ENCODE assay signal across 9 mouse cellular contexts in genomic region chr11:68384592-68385020, GRCm38 (mm10). TPM values are rescaled to one million over a fixed set of nuclear protein-coding genes. Genes with fewer than 3 reads are reported as not detected.
DNase-seq lines count a peak whose midpoint lies in the region; ATAC-seq lines count a peak whose summit lies in the region.
"Had no signal": no experiment of that assay in that cellular context is flagged by ENCODE, and none has a peak within 500 bp of the region (broad histone marks: within the 10 kb centered on the region; RNA-seq: fewer than 3 reads in every experiment).

No protein-coding gene starts in this region.

- DNase-seq in heart, postnatal 14 days: no peak
- peak; percentile 53 for DNase-seq in R1 (ENCODE audit: low read depth, low spot score)
- no peak for DNase-seq in liver, embryonic 13.5 days
- no peak for DNase-seq in B cell, adult 2 months
- no peak for DNase-seq in Muller cell, postnatal 12 days (ENCODE audit: inconsistent ontology term)

- no peaks in the 10 kb centered on the region for H3K36me3 ChIP-seq in heart, embryonic 11.5 days (ENCODE audit: control insufficient read depth, insufficient read depth, low read length)
- H3K36me3 ChIP-seq in forebrain, embryonic 15.5 days: no peaks in the 10 kb centered on the region
- H3K36me3 ChIP-seq in liver, embryonic 13.5 days: no peaks in the 10 kb centered on the region

- no peaks in the 10 kb centered on the region for H3K9me3 ChIP-seq in heart, embryonic 11.5 days (replicated peaks; ENCODE audit: control insufficient read depth, low read length)
- H3K9me3 ChIP-seq in forebrain, embryonic 15.5 days: no peaks in the 10 kb centered on the region
- H3K9me3 ChIP-seq in liver, embryonic 13.5 days (replicated peaks): no peaks in the 10 kb centered on the region

- peak overlapping the region; percentile 66 for H3K4me3 ChIP-seq in heart, embryonic 11.5 days (ENCODE audit: low read depth, low read length)
- H3K4me3 ChIP-seq in forebrain, embryonic 15.5 days: peak overlapping the region; percentile 63
- peak overlapping the region; percentile 60; the same call in 1 of the 2 replicates for H3K4me3 ChIP-seq in liver, embryonic 13.5 days (replicated peaks)

- intact Hi-C loops in heart, postnatal 14 days (cut with DNase I): loop anchor here (5.0 kb wide), 1 partner anchor 102 kb away; no protein-coding TSS in a partner anchor

- H3K9ac ChIP-seq in heart, embryonic 11.5 days (ENCODE audit: low read depth, low read length): peak overlapping the region; percentile 78
- peak overlapping the region; percentile 59 for H3K9ac ChIP-seq in forebrain, embryonic 15.5 days (replicated peaks)
- no peak overlapping the region for H3K9ac ChIP-seq in liver, embryonic 13.5 days

- under 1% methylated on average over 27 of the region's 27 CpGs for WGBS in heart, embryonic 11.5 days (ENCODE audit: insufficient replicate concordance)
- under 1% methylated on average over 27 of the region's 27 CpGs for WGBS in forebrain, embryonic 15.5 days
- 5% methylated on average over 27 of the region's 27 CpGs for WGBS in liver, embryonic 13.5 days (ENCODE audit: insufficient replicate concordance)

- H3K27me3 ChIP-seq in heart, embryonic 11.5 days (ENCODE audit: control insufficient read depth, insufficient read depth, low read length): peaks cover 76% of the 10 kb centered on the region
- H3K27me3 ChIP-seq in forebrain, embryonic 15.5 days: peaks cover 68% of the 10 kb centered on the region
- H3K27me3 ChIP-seq in liver, embryonic 13.5 days: peaks cover 96% of the 10 kb centered on the region

- no peak for ATAC-seq in heart, embryonic 11.5 days (replicated peaks; ENCODE audit: insufficient number of reproducible peaks, low FRiP score, low TSS enrichment)
- no peak for ATAC-seq in forebrain, embryonic 15.5 days (replicated peaks)
- ATAC-seq in liver, embryonic 13.5 days (ENCODE audit: low read depth): no peak
- no peak for ATAC-seq in granulocyte monocyte progenitor cell, adult 5-6 weeks (replicated peaks; ENCODE audit: poor library complexity, severe bottlenecking)

- H3K27ac ChIP-seq in heart, embryonic 11.5 days (ENCODE audit: low read depth, low read length): no peak overlapping the region
- H3K27ac ChIP-seq in forebrain, embryonic 15.5 days (replicated peaks): no peak overlapping the region
- no peak overlapping the region for H3K27ac ChIP-seq in liver, embryonic 13.5 days

- H3K4me1 ChIP-seq in heart, embryonic 11.5 days (ENCODE audit: control insufficient read depth, insufficient read depth, low read length): peaks cover 9% of the 10 kb centered on the region
- H3K4me1 ChIP-seq in forebrain, embryonic 15.5 days: peaks cover 48% of the 10 kb centered on the region
- peaks cover 12% of the 10 kb centered on the region; the same call in 1 of the 2 replicates for H3K4me1 ChIP-seq in liver, embryonic 13.5 days (replicated peaks)

- H3K4me2 ChIP-seq in heart, embryonic 11.5 days: peak overlapping the region; percentile 66
- peak overlapping the region; percentile 95 for H3K4me2 ChIP-seq in forebrain, embryonic 15.5 days (replicated peaks)
- peak overlapping the region; percentile 72; the same call in 1 of the 2 replicates for H3K4me2 ChIP-seq in liver, embryonic 13.5 days

RNA-seq across cellular contexts. Expression of gene Ntn1, which starts 16.0 kb away (rescaled TPM):
- polyA plus RNA-seq in heart, embryonic 11.5 days (2014; fragmentation: Nextera tagmentation; extraction: Ambion mirVana): 6.1 and 6.8 TPM in 2 replicates
- total RNA-seq in heart, postnatal 14 days (2021): 10 to 100 TPM; 52.7 to 55.5 TPM
- polyA plus RNA-seq in forebrain, embryonic 15.5 days (2015; fragmentation: Nextera tagmentation; extraction: Ambion mirVana): 6.7 and 8.1 TPM in 2 replicates
- polyA plus RNA-seq in liver, embryonic 13.5 days (2015; fragmentation: Nextera tagmentation; extraction: Ambion mirVana): 0.21 and 0.24 TPM in 2 replicates
- not detected in 2 replicates for total RNA-seq in granulocyte monocyte progenitor cell, adult 5-6 weeks (2014; fragmentation: Nextera tagmentation)
- not detected in 2 replicates for total RNA-seq in granulocyte monocyte progenitor cell, adult 5-6 weeks (2017)
- total RNA-seq: MEL had no signal

RNA-seq across cellular contexts. Expression of gene Pik3r5, which starts 47.3 kb away (rescaled TPM):
- polyA plus RNA-seq in heart, embryonic 11.5 days (2014; fragmentation: Nextera tagmentation; extraction: Ambion mirVana): 0.19 and 0.25 TPM in 2 replicates
- 1 to 10 TPM; 1.0 to 1.8 TPM for total RNA-seq in heart, postnatal 14 days (2021)
- polyA plus RNA-seq in forebrain, embryonic 15.5 days (2015; fragmentation: Nextera tagmentation; extraction: Ambion mirVana): 0.11 and 0.20 TPM in 2 replicates
- 0.15 and 0.32 TPM in 2 replicates for polyA plus RNA-seq in liver, embryonic 13.5 days (2015; fragmentation: Nextera tagmentation; extraction: Ambion mirVana)
- 16.5 TPM in 2 replicates for total RNA-seq in granulocyte monocyte progenitor cell, adult 5-6 weeks (2014; fragmentation: Nextera tagmentation)
- total RNA-seq in granulocyte monocyte progenitor cell, adult 5-6 weeks (2017): 4.4 and 9.0 TPM in 2 replicates
